Mouse (Mus musculus): ENCODE results near the gene Mepce.

DNA sequence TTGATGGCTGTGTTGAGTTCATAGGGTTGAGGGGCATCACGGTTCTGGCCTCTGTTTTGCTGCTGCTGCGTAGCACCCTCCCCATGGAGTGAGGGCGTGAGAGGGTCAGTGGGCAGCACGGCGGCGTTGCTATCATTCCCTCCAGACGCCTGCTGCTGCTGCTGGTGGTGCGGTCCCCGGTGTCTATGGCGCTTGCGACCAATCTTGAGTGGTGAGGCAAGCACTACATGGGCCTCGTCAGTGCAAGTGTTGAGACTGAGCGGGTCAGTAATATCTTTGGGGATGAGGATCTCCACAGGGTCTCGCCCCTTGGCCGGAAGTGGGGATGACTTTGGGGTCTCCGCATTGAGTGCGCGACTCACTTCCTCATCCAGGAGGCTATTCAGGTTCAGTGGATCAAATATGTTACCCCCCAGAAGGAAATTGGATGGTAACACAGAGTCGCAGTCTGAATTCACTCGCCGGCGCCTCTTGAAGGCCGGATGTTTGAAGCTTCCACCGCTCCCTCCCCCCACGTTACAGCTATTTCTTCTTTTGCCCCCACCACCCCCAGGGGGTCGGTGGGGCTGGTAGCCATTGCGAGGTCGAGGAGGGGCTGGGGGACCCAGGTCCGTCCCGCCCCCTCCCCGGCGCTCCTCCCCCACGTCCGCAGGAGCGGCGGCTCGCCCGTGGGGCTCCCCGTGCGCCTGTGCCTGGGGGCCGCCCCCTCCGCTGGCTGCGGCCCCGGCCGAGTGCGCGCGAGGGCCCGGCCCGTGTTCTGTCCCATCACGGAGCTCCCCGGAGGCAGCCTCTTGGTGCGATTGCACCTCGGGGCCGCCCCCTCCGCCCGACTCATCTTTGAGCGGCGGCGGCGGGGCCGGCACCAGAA is 2.1 kb downstream of the Mepce start:
- no peak for TF ChIP-seq POLR2A (IDR thresholded peaks at IDR 0.05; ENCODE audit: control insufficient read depth, extremely low read depth, insufficient read depth, low read length, poor library complexity)
- no peak for TF ChIP-seq CTCF (IDR thresholded peaks at IDR 0.05; ENCODE audit: borderline replicate concordance, control insufficient read depth, extremely low read depth, insufficient read depth, low read length, poor library complexity)
